Mouse (Mus musculus) embryonic fibroblast, embryonic 13.5 days (primary cell): ENCODE results near the gene Otop3. TPM values are rescaled to one million over a fixed set of nuclear protein-coding genes. Genes with fewer than 3 reads are reported as not detected.

Experiments
- H3K27ac ChIP-seq: 2 replicates; pipeline ENCODE4 v1.5.1; 2012; ENCODE audit warnings: low read length, control low read depth, inconsistent platforms; ENCODE audit not compliant: insufficient read depth
- H3K4me1 ChIP-seq: 2 replicates; pipeline ENCODE4 v1.6.1; 2011; ENCODE audit warnings: low read length; ENCODE audit not compliant: control insufficient read depth, insufficient read depth
- H3K4me3 ChIP-seq: 2 replicates; pipeline ENCODE4 v1.5.1; 2011; ENCODE audit warnings: mild to moderate bottlenecking, control low read depth, low read length; ENCODE audit not compliant: insufficient read depth
- CTCF ChIP-seq: IDR thresholded peaks from 2 replicates; pipeline ENCODE4 v1.5.1; 2011; ENCODE audit warnings: mild to moderate bottlenecking, control low read depth, low read length, moderate library complexity, borderline replicate concordance; ENCODE audit not compliant: insufficient read depth
- POLR2A ChIP-seq: IDR thresholded peaks from 2 replicates; pipeline ENCODE4 v1.6.1; 2011; ENCODE audit warnings: low read depth, mild to moderate bottlenecking, control low read depth, low read length, moderate library complexity
- polyA plus RNA-seq: library from polyadenylated mRNA; stranded (reverse); fragments of >200 nt; gene quantifications from 2 replicates; pipeline ENCODE4 v1.2.4, GENCODE M21; 2011; ENCODE audit warnings: low read depth; ENCODE audit not compliant: missing spikeins, insufficient read length

Otop3 gene
- not detected in 2 replicates for polyA plus RNA-seq

GRCm38 (mm10) chr11:115334531-115334930, at the start of gene Otop3:
Gene Otop3 (plus strand): TSS chr11:115334731.
- Histone ChIP-seq H3K27ac (no peak within 1 kb of the TSS), H3K4me1 (no peaks in the 10 kb centered on the region), H3K4me3 (no peak within 1 kb of the TSS)
- TF ChIP-seq CTCF (no peak), POLR2A (no peak)

GRCm38 (mm10) chr11:115285282-115285681, 49.2 kb upstream of the Otop3 start:
- Histone ChIP-seq H3K4me1 (no peaks in the 10 kb centered on the region), H3K4me3 (no peak overlapping the region), H3K27ac (no peak overlapping the region)
- TF ChIP-seq CTCF (no peak), POLR2A (no peak)

- H3K27ac ChIP-seq: no peak overlapping the region
- H3K4me1 ChIP-seq: no peaks in the 10 kb centered on the region
- H3K4me3 ChIP-seq: no peak overlapping the region
- TF ChIP-seq CTCF: no peak
- TF ChIP-seq POLR2A: no peak
These were observed 48.1 kb upstream of the Otop3 start for GRCm38 (mm10) chr11:115286201-115286993.

GRCm38 (mm10) chr11:115287386-115287785, 47.1 kb upstream of the Otop3 start:
- no peak overlapping the region for H3K27ac ChIP-seq
- H3K4me3 ChIP-seq: no peak overlapping the region
- TF ChIP-seq POLR2A (no peak), CTCF (no peak)
- H3K4me1 ChIP-seq: no peaks in the 10 kb centered on the region

GRCm38 (mm10) chr11:115288305-115288704, 46.2 kb upstream of the Otop3 start:
- H3K27ac ChIP-seq: no peak overlapping the region
- no peaks in the 10 kb centered on the region for H3K4me1 ChIP-seq
- TF ChIP-seq CTCF (no peak), POLR2A (no peak)
- no peak overlapping the region for H3K4me3 ChIP-seq

GRCm38 (mm10) chr11:115289885-115290284, 44.6 kb upstream of the Otop3 start:
- Histone ChIP-seq H3K27ac (no peak overlapping the region), H3K4me3 (no peak overlapping the region), H3K4me1 (no peaks in the 10 kb centered on the region)
- TF ChIP-seq POLR2A (no peak), CTCF (no peak)

- no peak for TF ChIP-seq CTCF
- TF ChIP-seq POLR2A: no peak
- Histone ChIP-seq H3K27ac (no peak overlapping the region), H3K4me3 (no peak overlapping the region), H3K4me1 (no peaks in the 10 kb centered on the region)
These were observed 44.2 kb upstream of the Otop3 start for GRCm38 (mm10) chr11:115290314-115290713.

GRCm38 (mm10) chr11:115290919-115291318, 43.6 kb upstream of the Otop3 start:
- H3K4me1 ChIP-seq: no peaks in the 10 kb centered on the region
- H3K4me3 ChIP-seq: no peak overlapping the region
- no peak for TF ChIP-seq CTCF
- no peak for TF ChIP-seq POLR2A
- no peak overlapping the region for H3K27ac ChIP-seq

GRCm38 (mm10) chr11:115291503-115291902, 43.0 kb upstream of the Otop3 start:
- no peak overlapping the region for H3K4me3 ChIP-seq

GRCm38 (mm10) chr11:115292631-115293375, 41.7 kb upstream of the Otop3 start:
- Histone ChIP-seq H3K4me3 (no peak overlapping the region), H3K27ac (no peak overlapping the region), H3K4me1 (no peaks in the 10 kb centered on the region)
- TF ChIP-seq CTCF: no peak
- no peak for TF ChIP-seq POLR2A

More at GRCm38 (mm10) chr11:115291503-115291902, 43.0 kb upstream of the Otop3 start:
- Histone ChIP-seq H3K4me1 (no peaks in the 10 kb centered on the region), H3K27ac (no peak overlapping the region)
- no peak for TF ChIP-seq CTCF
- TF ChIP-seq POLR2A: no peak
